Mouse (Mus musculus): ENCODE measurements around the gene Diexf.

GRCm38 (mm10) chr1:193169856-193170255, 39.8 kb upstream of the Diexf start:
- TF ChIP-seq CTCF (conservative IDR thresholded peaks at IDR 0.05; ENCODE audit: insufficient read depth, insufficient read length, low read depth, low read length) (no peak), POLR2A (IDR thresholded peaks at IDR 0.05; ENCODE audit: low read depth, low read length) (no peak)
